Mouse (Mus musculus) gastrocnemius, postnatal 14 days (tissue): Measurements from ENCODE around the gene Efna4. TPM values are rescaled to one million over a fixed set of nuclear protein-coding genes. Genes with fewer than 3 reads are reported as not detected.
A peak's percentile ranks its signal among the peaks of the same experiment; 100 is the strongest.

Experiments used
- DNase-seq: peaks from one replicate; pipeline ENCODE4 v3.0.0; 2021; ENCODE audit warnings: mixed read lengths
- intact Hi-C: fragments of 180-260 bp; cut with DNase I; formaldehyde crosslinking; loops from one replicate; pipeline ENCODE4 v1.15.1; 2025; ENCODE audit warnings: low total_unique reads
- long read RNA-seq, 2 experiments: library from polyadenylated mRNA; stranded (forward); transcript quantifications; one replicate each; pipeline ENCODE4 v2.0.0; 2021
- total RNA-seq, 2 experiments: library from RNA; stranded (reverse); gene quantifications; 2 replicates each; pipeline ENCODE4 v1.2.3; 2021

The Efna4 gene
- under 1 TPM; 0.42 to 0.80 TPM for total RNA-seq
- long read RNA-seq, experiment 1: 0 reads
- long read RNA-seq, experiment 2: 0 reads

GRCm38 (mm10) chr3:89337721-89338578 lies at the start of gene Efna4:
TSS of gene Efna4 (minus strand) at chr3:89338028.
- no peak for DNase-seq
- intact Hi-C loops: no loop called here

DNA sequence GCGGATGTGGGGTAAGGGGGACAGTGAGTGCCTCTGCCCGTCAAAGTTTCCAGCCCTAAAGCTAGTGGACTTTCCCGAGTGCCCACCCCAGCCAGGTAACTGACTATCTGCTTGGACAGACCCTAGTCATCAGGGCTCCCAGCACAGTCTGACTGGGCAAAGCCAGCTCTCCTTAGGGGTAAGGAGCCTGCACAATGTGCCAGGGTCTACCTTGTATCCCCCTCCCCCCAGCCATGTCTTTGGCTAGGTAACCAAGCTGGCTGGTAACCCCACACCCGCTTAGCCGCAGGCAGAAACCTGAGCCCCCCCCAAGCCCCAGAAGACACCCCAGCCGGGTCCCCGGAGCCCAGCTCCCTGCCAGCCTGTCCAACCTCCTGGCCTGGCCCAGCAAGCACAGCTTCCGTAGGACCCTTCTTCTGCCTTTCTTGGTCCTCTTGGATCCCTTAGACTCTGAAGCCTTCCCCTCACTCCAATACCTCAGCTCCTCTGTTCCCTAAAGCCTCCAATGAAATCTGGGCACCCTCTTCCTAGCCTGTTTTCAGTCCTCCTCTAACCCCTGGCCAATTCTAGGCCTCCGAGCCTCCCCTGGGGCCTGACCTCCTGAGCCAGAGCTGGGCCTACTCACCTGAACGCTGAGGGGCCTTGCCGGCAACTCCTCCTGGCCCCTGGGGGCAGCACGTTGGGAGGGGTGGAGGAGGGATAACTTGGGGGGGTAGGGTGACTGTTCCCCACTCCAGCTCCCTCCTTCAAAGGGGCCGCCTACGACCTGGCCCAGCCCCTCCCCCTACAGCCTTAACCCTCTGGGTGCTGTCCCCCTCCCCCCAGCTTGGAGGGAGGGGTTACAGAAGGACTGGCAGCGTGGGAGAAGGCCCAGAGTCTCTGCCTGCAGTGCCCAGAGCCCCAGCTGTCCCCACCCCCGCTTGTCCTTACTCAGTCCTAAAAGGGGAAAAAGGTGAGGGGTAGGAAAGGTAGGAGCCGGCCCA lies 48.9 kb upstream of the Efna4 start:
- peak; percentile 47 for DNase-seq
- intact Hi-C loops: no loop called here

GRCm38 (mm10) chr3:89385451-89385850 lies 47.6 kb upstream of the Efna4 start:
- DNase-seq: no peak
- intact Hi-C loops: no loop called here

DNA sequence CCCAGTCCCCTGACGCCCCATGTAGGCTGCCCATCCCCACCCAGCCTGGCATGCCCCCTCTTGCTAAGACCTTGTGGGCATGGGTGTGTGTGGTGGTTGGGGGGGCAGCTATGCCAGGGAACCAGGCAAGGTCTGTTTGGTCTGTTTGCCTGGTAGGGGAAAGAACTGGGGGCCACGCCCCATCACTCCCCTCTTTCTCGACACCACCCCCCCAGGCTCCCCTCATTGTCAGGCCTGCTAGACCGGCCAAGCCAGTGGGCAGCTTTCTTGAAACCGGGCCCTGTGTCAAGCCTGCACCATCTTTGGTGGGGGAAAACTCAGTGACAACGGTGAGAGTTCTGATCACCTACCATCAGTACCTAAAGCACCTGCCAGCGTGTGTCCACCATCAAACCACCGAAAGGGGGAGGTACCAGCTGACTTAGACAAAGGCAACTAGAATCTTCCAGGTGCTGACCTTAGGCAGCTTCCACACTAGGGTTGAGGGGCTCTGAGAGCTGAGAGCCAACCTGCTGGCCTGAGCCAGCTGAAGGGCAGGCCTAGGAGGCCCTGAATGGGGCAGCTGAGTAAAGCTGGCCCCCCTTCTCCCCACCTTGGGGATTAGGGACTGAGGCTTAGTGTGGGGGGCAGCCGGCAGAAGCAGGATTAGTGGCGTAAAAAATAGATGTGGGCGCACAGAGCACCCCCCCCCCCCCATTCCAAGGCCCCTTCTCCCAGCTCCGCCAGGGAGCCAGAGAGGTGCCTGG lies 46.7 kb upstream of the Efna4 start:
- intact Hi-C loops: no loop called here
- DNase-seq: no peak

DNA sequence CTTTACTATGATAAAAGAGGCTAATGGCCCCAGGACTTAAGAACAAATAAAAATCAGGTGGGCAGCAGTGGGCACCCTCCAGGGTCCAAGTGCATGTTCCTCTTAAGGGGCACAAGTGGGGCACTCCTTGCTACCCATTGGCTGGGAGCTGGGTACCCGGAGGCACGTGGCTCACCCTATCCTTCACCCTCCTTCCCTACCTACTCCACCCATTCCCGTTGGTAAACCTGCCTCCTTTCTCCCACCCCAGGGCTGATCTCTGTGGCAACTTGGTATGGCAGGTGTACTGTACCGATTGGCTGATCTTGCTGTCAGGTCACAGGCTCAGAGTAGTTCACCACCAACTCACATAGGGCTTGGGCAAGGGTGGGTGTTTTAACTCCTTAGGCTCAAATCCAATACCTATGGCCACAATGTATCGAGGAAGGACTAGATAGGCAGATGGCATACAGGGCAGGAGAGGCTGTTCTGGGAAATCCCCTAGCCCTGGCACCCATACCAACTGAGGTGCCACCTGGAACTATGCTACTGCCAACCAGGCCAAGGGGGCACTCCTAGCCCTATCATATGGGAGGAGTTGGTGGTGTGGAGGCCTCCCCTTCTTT lies 45.9 kb upstream of the Efna4 start:
- DNase-seq: no peak

DNA sequence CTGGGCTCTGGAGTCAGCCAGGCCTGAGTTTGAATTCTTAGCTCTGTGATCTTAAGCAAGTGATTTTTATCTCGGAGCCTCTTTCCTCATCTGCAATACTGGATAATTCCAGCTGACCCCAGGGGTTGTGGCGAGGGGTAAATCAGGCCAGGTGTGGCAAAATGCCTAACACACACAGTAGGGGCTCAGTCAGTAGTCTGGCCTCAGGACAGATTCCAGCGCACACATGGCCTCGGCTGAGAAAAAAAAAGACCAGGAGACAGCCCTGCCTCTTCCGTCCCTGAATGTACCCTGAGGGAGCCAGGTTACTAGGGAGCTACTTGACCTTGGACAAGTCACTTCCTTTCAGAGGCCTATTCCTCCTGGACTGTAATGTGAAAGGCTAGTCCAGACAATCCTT lies 45.1 kb upstream of the Efna4 start:
- intact Hi-C loops: no loop called here
- no peak for DNase-seq

More for the DNA sequence above, 45.9 kb upstream of the Efna4 start:
- intact Hi-C loops: no loop called here

DNA sequence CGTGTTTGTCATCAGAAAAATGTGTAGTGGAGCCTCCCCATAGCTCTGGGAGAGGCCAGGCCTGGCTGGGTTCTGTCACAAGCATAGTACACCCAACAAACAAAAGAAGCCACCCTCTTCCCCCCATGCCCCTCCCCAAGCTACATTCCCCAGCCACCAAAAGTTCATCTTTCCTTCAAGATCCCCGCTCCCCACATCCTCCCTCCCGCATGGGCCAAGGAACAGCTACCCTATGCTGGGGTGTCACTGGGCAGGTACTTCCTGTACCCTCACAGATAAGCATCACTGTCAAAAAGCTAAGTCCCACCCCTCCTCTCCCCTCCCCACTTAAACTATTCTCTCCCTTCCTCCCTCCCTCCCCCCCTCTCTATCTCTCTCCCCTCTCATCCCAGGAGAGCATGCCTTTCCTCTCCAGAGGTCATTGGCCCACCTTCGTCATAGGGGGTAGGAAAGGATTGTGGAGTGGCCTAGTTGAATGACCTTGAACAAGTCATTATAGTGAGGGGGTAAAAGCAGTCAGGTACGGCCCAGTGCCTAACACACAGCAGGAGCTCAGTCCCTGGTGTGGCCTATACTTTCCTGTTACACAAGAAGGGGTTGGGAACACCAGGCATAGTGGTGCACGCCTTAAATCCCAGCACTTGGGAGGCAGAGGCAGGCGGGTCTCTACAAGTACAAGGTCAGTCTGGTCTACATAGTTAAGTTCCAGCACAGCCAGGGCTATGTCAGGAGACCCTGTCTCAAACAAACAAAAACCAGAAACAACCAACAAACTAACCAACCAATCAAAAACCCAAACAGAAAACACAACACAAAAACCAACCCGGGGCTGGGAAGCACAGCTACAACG lies 44.4 kb upstream of the Efna4 start:
- no peak for DNase-seq
- intact Hi-C loops: no loop called here

- DNase-seq: no peak
- intact Hi-C loops: no loop called here
These were observed 43.4 kb upstream of the Efna4 start for GRCm38 (mm10) chr3:89381233-89381632.

GRCm38 (mm10) chr3:89380711-89381110 lies 42.9 kb upstream of the Efna4 start:
- DNase-seq: no peak
- intact Hi-C loops: no loop called here

- DNase-seq: no peak
- intact Hi-C loops: no loop called here
These were observed 42.5 kb upstream of the Efna4 start for GRCm38 (mm10) chr3:89380291-89380690.

DNA sequence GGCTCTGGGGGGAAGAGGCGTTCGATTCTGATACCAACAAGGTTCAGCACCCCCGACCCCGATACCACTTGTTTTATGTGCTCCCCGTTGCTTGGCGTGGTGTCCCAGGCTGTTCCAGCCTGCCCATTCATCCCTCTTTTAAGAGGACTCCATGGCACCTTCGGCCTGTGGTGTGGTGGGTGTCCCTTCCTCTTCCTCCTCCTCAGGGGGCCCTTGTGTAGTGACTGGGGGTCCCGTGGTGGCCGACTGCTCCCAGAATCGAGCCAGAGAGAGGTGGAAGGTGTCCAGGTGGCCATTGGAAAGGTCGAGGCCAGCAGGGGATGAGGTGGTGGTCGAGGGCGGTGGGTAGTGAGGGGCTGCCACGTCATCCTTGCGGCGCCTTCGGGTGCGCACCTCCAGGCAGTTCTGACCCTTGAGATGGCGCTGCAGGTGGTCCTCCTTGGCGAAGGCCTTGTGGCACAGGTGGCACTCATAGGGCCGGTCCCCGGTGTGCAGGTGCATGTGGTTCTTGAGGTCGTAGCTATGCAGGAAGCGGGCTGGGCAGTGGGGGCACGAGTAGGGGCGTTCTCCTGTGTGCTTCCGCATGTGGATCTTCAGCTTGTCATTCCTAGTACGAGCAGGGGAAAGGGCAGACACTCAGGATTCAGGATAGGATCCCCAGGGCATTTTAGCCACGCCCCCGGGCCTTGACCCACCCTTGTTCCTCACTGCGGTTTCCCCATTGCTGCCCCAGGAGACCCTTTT lies 41.7 kb upstream of the Efna4 start:
- intact Hi-C loops: loop anchor here (10.0 kb wide), 1 partner anchor 105 kb away; no protein-coding TSS in a partner anchor

DNA sequence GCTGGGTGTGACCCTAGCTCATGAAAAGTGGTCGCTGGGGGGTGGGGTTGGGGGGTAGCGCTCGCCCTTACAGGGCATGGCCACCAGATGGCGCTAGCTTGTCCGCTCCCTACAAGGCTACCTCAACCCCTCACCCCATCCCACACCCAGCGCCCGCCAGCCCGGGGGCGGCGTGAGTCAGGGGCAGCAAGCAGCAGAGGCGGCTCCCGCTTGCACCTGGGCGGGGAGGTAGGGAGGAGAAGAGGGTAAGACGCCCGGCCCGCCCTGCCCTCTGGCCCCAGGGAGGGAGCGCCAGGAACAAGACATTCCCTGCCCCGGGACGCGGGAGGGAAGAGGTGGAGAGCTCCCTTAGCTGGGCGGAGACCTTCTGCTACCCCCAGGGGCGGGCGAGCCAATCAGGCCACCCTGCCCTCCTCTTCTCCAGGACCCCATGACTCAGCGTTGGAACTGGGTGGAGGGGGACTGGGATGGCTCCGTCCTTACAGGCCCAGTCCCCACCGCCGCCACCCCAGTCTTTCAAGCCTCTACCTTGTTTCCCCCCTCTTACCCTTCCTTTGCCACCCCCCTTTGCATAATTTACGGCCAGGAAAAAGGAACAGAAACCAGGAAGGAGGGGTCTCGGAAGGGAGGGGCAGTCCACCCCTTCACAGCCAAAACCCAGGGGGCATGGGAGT lies 40.7 kb upstream of the Efna4 start:
- intact Hi-C loops: loop anchor here (10.0 kb wide), 1 partner anchor 106 kb away; no protein-coding TSS in a partner anchor
- DNase-seq: peak; percentile 78

More for the DNA sequence above, 41.7 kb upstream of the Efna4 start:
- DNase-seq: no peak

GRCm38 (mm10) chr3:89377831-89378230 lies 40.0 kb upstream of the Efna4 start:
- intact Hi-C loops: loop anchor here (10.0 kb wide), 1 partner anchor 107 kb away; no protein-coding TSS in a partner anchor
- DNase-seq: no peak

DNA sequence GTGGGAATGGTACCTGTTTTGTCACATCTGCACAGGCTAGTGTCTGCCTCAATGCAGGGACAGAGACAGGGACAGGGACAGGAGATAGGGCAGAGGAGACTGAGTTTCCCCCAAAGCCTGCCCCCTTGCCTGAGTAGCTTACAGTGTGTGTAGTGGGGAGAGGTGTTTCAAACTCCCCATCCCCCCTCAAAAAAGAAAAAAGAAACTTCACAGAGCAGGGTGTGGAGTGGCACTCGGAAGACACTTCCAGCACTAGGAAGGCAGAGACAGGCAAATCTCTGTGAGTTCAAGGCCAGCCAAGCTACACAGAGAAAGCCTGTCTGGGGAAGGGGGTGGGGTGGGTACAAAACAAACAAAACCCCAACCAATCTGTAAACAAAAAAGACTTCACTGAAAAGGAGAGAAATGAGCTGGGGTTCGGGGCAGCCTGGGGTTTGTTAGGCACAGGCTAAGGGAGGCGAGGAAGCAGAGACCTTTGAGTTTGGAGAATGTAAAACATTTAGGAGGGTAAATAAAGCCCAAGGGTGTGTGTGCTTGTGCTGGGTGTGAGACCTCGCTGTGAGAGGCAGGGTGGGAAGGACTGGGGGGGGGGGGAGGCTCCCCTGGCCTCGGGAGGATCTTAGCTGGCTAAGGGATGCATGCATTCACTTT lies 35.9 kb upstream of the Efna4 start:
- DNase-seq: no peak
- intact Hi-C loops: loop anchor here (10.0 kb wide), 1 partner anchor 111 kb away; no protein-coding TSS in a partner anchor

DNA sequence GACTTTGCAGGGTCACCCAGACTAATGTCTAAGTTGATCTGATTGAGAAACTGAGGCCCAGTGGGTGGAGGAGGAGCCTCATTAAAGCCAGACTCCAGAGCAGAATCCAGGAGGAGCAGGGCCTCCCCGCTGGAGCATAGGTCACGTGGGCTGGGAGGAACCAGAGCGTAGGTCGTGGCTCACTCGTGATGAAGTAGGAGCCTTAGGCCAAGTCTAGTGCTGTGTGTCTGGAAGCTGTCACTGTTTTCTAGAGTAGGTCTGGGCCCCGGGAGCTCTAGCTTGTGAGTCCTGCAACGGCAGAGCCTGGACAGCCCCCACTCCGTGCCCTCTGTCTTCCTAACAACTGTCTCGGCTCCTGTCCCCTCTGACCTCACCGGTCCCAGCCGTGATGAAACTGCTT lies 29.5 kb upstream of the Efna4 start:
- DNase-seq: no peak
- intact Hi-C loops: no loop called here
